Mouse (Mus musculus) G1E (cell line): ENCODE data around the gene Lrrc8d.

Experiments used
- CTCF ChIP-seq: IDR thresholded peaks from 2 replicates; pipeline ENCODE4 v1.5.1; 2012; ENCODE audit warnings: low read depth, low read length, inconsistent platforms, mixed read lengths
- GATA2 ChIP-seq: IDR thresholded peaks from 2 replicates; pipeline ENCODE4 v1.6.1; 2012; ENCODE audit warnings: low read depth, low read length, inconsistent platforms, borderline replicate concordance
- POLR2AphosphoS5 ChIP-seq: IDR thresholded peaks from 2 replicates; pipeline ENCODE4 v1.6.1; 2012; ENCODE audit warnings: low read depth, low read length, inconsistent platforms; ENCODE audit not compliant: insufficient replicate concordance
- TAL1 ChIP-seq: conservative IDR thresholded peaks from 2 replicates; pipeline ENCODE4 v1.6.1; 2012; ENCODE audit warnings: low read depth, low read length, inconsistent platforms, mixed read lengths

GRCm38 (mm10) chr5:105783848-105784247 is 84.1 kb downstream of the Lrrc8d start:
- TF ChIP-seq CTCF (no peak), GATA2 (no peak), POLR2AphosphoS5 (no peak), TAL1 (no peak)
